Mouse (Mus musculus) mouse trophoblast stem cell (cell line): ENCODE data around the gene Pde7b.

ENCODE experiments used
- in situ Hi-C, 2 experiments: fragments of 300-500 bp; cut with MseI, MboI; formaldehyde crosslinking; loops; 2 replicates in 1 of 2; 3 replicates in 1 of 2; pipeline ENCODE4 v1.15.1; 2025

Pde7b gene

DNA sequence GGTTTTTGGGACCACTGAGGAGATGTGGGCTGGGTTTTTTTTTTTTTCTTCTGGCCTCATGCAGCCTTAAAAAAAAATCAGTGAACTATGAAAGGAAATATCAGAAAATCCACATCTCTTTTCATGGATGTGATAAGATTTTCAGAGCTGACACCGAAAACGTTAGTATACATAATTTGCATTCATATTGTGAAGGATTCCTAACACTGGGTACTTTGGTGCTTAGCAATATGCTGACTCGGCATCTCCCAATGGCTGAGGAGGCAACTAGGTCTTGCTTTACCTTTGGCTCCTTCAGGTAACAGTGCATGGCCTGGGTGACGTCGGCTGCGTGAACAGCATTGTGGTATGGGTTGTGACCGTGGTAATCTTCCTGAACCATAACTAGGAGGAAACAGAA lies 289.0 kb downstream of the Pde7b start:
- in situ Hi-C loops, result no loop called here

DNA sequence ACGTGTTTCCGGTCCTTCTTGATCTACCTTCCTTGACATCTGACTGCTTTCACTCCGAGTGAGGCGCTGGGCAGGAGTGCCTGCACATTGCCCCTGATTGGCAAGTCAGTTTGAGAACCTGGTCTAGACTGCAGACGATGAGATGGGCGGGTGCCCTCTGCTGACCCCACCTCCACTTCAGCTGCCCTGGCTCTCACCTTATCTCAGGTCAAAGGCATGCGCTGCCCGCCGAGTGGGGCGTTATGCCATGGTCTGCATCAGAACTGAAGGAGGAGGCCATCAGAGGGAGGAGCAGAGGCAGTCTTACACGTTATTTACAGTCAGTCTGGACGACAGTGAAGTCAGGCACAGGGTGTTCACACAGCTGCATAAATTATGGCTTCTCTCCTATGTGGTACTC lies 293.5 kb downstream of the Pde7b start:
- in situ Hi-C loops, result no loop called here

DNA sequence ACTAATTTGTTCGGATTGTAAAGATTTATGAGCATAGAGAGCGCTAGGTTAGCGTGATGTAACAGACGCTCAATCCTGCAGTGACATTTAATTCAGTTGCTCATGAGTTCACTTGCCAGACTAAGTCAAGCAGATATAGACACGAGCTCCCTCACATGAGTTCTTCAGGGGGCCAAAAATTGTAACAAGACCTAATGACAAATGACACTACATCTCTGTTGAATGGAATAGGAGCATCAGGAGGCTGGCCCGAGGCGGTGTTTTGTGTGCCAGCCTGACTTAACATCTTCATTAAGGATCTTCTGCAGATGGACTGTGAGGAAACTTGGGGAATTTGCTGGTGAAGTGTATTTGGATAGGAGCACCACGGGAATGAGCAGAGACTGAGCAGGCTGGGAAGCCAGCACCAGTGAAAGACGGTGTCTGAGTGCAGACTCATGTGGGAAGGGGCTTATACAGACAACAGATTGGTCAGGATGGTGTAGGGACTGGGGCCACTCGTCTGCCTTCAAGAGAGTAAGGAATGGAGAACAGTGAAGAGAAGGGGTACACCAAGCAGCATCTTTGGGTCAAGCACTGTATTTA lies 303.5 kb downstream of the Pde7b start:
- in situ Hi-C loops, result no loop called here

DNA sequence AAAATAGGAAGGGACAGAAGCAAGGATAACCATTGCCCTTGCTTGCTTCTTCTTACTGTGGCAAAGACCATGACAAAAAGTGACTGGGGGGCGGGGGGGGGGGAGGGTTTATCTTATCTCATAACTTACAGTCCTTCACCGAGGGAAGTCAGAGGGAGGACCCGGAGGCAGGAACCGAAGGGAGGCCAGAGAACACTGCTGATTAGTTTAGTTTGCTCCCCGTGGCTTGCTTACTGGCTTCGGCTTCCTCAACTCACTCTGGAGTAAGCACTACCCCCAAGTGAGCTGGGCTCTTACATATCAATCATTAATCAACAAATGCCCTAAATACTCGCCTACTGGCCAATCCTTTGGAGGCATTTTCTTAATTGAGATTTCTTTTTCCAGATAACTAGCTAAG lies 304.6 kb downstream of the Pde7b start:
- in situ Hi-C loops, result no loop called here

DNA sequence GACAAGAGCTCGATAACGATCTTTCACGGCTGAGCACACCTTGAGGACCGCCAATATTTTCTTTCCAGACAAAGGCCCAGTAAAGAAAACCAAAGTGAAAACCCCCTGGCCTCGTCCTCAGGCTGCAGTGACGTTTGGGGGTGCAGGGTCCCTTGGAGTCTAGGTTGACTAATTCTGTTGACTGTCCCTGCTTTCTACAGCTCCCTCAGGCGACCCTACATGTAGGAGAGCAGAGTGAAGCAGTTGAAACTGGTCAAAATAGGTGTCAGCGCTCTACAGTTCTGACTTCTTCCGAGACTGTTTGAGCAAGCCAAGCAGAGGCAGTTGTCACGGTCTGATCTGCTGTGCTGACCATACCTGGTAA lies 306.0 kb downstream of the Pde7b start:
- in situ Hi-C loops, result no loop called here

DNA sequence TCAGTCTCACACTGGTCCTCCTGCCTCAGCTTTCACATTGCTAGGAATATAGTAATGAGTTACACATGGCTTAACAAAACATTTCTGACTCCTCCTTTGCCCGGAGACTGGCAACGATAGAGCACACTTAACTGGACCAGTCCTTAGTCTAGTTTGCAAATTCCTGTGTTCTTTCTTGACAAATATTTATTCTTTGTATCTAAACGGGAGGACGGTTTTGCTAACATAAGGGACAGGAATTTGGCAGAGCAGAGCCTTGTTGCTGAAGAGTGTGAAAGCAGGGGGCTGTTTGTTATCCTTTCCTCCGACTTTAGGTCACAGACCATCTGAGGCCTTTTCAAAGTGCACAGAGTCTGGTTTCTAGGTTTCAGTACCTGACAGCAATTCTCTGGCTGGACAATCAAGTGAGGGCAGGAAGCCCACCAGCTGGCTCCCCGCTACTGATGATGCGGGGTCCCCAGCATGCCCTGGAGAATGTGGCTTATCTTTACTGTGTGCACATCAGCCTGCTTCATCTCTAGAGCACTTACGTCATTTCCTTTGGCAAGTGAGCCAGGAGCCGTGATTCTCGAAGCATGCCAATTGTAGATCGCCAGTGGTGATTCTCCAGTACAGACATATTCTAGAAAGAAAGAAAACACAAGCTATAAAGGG lies 306.5 kb downstream of the Pde7b start:
- in situ Hi-C loops, result no loop called here

DNA sequence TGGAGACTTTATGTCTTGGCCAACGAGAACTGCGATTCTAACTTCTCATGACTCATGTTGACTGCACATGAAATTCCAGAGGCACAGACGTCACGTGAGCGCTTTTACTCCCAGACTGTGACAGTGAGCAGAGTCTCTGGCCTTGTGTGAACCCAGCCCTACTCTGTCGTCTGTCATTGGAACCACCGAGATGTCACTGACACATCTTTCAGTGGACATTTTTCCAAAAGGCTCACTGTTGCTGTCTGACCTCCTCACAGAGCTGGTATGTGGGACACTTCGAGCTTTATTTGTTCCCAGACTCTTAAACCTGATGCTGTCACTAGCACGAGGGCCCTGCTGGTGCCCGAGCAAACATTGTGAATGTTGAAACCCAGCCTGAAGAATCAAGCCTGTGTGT lies 315.7 kb downstream of the Pde7b start:
- in situ Hi-C loops, result no loop called here

DNA sequence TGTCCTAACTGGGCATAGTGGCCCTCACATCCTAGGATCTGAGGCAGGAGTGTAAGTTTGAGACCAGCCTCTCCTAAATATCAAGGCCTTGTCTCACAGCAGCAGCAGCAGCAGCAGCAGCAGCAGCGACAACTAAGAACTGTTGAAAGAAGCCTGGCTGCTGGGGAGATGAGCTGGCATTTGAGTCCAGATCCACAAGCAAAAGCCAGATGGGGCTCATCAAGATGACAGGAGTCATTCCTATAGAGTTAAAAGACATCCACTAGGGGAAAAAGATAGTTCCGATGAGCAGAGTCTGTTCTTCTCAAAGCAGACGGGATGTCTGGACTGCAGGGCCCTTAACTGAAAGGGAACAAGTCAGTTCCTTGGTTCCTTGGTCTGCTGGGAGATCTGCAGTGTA lies 316.5 kb downstream of the Pde7b start:
- in situ Hi-C loops, result no loop called here

DNA sequence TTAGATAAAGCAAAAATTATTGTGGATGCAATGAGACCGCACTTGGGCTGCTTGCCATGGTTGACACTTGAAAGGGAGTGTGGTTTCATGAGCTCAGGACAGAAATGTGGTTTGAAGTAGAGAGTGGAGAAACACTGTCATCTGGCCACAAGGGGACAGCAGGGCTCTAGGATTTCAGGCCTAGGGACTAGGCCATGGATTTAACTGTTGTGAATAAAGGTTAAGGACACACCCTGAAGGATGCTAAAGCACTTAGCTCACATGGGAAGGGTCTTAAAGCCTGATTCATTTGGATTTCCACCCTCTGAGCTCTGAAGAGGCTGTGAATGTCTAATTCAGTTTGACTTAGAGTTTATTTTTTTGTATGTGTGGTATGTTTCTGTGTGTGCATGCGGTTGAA lies 319.4 kb downstream of the Pde7b start:
- in situ Hi-C loops, result no loop called here

DNA sequence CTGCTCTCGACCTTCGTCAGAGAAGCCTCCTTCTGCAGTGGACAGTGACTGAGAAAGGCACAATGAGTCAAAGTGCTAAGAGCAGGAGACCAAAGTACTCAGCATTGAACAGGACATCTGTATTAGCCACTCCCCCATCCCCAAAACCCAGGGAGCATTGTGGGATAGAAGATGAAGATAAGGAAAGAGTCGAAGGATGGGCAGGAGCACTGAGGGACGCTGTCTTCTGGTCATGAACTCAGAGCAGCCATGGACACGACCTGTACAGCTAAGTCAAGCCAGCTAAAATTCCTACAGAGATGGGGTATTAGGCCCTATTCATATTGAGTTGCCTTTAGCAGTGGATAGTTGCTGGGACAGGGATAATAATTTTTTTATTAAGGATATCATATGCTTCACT lies 321.9 kb downstream of the Pde7b start:
- in situ Hi-C loops, result no loop called here

DNA sequence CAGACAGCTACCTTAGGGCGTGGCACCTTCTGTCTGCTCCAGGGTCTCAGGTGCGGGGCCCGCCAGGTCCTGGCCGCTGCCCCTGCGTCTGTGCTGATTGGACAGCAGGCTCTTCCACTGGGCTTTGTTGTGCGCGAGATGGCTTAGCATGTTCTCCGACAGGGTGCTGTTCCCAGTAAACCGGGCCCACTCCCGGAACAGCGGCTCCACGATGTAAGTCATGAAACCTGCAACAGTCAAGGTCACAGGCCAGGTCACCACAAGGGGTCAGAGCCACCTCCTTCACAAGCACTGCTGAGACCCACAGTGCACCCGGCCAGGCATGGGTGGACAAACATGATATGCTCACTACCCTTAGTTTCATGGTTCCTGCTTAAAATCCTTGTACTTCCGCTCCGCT lies 324.5 kb downstream of the Pde7b start:
- in situ Hi-C loops, result no loop called here

DNA sequence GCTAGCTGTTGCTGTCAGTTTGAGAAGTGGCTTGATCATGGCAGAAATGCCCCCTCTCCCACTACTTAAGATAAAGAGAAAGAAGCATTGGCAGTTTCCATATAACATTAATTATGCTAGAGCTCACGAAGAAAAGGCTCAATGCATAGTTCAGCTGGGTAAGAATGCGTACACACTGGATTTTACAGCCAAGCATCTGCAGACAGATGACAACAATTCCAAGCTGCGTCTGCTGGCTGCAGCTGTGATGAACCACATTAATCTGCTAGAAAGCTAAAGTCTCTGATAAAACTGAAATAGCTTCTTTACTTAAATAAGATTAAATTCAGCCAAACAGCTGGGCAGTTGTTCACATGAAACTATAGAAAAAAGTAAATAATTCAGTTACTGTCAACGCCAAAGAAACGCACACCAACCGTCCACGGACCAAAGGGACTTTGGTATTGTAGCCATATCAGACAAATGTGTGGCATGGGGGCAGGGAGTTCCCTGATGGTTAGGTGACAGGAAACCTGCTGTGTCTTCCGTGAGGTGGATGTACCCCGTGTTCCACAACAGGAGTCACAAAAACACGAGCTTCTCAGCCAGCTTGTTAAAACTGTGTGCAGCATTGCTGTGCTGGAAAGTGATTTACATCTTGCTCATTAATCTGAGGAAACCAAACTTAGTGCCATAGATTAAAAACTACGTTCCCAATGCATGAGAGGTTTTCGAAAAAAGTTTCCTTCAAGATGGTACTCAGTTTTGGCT lies 326.1 kb downstream of the Pde7b start:
- in situ Hi-C loops, result no loop called here

DNA sequence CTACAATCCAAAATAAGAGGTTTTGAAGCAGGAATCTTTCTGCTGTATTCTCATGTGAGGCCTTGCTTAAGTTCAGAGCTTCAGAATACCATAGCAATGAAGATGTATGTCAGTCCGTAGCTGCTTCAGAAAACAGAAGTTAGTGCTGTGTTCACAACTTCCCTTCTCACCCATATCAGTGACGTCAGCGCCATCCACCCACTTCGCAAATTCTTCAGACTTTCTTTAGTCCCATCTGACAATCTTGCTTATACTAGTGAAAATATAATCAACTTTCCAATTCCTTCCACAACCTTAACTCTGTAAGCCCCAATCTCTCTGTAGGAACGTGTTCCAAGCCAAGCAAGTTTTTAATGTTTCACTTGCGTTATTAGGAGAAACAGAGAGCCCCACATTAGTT lies 326.7 kb downstream of the Pde7b start:
- in situ Hi-C loops, result no loop called here

DNA sequence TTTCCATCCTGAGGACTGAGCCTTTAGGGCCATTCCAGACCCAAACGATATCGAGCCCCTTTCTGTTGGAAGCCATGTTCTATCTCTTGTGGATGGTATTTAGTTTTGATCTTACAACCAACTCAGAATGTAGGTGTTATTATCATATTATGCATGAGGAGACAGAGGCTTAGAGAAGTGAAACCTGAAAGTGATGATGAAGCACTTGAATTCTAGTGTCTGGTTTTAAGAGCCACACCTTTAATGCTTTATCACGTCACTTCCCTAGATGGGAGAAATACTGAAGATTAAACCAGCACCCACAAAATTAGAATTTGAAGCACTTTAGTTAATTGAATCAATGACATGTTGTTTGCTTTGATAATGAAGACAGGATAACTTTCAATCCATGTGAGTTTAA lies 329.1 kb downstream of the Pde7b start:
- in situ Hi-C loops, result no loop called here

DNA sequence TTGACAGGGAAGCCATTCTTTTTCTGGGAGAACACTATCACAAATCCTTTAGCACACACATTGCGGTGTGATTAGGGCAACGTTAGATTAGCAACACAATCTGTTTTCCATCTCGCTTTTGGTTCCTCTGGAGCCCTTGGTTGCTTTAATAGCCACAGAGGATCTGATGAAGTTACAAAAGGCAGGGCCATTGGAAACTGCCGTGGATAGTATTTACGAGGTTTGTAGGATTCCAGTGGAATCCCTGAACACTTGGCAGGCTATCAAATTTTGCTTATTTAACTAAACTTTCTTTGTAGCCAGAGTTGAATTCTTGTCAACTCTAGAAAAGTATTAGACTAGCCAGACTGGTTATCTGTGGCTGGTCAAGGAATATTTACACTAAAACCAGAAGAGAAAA lies 330.1 kb downstream of the Pde7b start:
- in situ Hi-C loops, result no loop called here

DNA sequence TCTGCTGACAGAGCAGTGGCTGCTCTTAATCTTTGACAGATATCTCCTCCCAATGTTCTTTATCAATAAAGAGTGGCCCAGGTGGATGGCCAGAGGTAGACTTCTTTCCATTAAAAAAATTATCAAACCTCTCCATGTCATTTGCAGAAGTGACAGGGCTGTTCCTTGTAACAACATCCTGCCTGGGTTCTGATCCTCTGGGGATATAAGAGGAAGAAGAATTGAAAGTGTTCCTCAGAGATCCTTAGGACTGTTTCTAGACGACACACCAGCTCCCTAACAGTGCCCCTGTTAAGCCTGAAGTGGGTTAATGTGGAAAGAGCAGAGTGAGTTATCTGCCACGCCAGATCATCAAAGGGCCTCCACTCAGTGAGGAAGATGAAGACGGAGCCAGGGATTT lies 334.3 kb downstream of the Pde7b start:
- in situ Hi-C loops, result no loop called here

DNA sequence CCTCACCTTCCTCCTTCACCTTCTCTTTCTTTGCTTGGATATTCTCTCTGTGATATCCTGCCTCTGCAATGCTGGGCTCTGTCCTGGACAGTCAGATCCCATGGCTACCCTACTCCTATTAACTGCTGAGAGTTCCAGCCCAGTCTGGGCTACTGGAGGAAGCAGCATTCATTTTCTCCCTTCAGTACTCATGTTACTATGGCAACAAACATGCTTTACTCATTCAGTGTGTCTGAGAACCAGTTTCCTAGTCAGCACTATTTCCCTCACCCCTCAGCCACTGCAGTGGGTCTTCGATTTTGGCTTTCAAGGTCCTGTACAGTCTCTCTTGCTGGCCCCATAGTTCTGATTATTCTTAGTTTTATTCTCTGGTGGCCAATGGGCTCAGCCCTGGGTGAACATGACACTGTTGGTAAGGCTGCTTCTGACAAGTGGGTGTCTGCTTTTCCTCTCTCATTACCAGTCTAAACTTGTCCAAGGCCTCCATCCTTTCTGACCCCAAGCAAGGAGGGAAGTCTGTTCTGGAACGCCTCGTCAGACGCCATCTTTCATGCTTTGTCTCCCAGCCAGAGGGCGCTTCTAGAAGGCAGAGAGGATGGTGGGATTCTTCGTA lies 342.0 kb downstream of the Pde7b start:
- in situ Hi-C loops, result no loop called here

DNA sequence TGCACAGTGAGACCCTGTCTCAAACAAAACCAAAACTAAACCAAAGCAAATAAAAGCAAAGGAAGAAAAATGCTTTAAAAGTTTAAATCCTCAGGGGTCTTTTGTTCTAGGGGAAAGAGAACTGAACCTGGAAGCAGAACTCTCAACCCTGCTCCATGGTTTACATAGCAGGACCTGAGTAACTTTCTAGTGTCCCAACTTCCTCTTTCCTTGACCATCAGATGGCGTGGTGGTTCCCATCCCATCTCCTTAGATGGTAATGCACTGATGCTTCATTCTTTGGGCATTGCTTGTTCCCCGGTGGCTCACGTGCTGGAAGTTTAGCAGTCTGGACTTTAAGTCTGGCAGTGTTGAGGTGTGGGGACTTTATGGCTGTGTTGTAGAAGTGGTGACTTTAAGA lies 343.5 kb downstream of the Pde7b start:
- in situ Hi-C loops, result no loop called here

DNA sequence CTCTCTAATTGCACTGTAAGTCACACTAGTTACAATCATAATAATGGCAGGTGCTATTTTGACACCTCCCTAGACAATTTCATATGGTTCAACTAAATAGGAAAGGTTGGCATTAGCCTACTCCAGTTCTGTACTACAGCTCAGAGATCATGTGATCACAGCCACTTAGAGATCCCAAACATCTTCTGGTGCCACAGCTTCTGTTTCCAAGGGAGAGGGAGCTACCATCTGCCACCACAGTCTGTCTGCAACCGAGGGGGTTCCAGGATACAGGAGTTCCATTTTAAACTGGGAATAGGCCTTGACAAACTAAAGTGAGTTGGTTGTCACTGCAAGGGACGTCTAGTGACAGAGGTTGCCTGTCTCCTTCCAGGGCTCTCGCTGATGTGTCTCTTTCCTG lies 344.1 kb downstream of the Pde7b start:
- in situ Hi-C loops, result no loop called here

DNA sequence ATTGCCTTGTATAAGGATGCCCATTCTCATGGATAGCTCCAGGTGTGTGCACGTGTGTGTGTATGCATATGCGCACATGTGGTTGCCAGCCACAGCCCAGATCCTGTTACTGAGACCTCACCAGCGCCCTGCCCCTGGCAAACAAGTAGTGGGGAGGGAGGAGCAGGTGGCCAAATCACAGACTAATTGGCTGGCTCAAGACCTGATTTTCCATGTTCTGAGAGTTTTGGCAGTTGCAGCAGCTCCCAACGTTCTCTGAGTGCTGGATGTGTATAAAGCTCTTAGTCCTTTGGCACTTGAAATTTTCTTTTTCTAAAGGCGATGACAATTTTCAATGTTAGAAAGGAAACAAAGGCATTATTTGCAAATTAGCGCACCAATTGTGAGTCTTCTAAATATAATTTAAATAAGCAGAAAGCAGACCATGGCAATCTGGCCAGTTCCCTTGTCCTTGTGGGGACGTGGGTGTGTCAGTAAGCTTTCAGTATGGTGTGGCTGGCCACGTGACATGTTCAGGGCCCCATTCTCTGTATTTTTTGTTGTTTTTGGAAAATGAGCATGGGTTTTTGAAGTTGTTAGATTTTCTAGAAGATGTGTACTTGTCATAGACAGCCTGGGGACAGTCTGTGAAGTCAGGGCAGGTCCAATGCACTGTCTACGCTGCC lies 345.7 kb downstream of the Pde7b start:
- in situ Hi-C loops, result loop anchor here (10.0 kb wide), 2 partner anchors 556 to 566 kb away; no protein-coding TSS in a partner anchor

DNA sequence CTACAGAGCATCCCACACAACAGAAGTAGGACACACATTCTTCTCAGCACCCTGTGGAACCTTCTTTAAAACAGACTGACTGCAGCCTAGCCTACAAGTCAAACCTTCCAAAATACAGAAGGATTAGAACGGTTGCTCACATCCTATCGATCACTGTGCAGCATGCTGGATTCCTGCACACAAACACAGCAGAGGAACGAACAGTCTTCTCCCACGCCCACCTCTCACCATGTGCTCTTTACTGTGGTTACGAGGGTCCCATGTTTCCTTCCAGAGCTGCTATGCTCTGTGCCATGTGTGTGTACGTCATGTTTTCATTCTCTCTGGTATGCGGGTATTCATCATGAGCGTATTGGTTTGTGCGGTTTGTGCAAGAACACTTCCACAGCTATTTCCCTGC lies 347.3 kb downstream of the Pde7b start:
- in situ Hi-C loops, result loop anchor here (10.0 kb wide), 2 partner anchors 557 to 567 kb away; no protein-coding TSS in a partner anchor

DNA sequence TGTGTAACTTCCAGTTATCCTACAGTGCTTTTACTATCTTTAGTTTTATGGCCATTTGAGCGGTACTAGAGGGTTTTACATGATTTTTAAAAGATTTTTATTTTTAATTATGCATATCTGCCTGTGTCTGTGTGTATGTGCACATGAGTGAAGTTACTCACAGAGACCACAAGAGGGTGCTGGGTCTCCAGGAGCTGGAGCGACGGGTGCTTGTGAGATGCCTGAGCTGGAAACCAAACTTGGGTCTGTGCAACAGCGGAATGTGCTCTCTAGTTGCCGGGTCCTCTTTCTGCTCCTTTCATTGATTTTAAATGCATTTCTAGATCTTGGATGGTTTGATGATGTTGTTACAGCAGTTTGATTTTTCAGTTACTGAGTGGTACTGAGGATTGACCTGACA lies 352.8 kb downstream of the Pde7b start:
- in situ Hi-C loops, result loop anchor here (10.0 kb wide), 2 partner anchors 563 to 573 kb away; no protein-coding TSS in a partner anchor
